Mouse (Mus musculus) stomach, embryonic 15.5 days (tissue): Measurements from ENCODE around the gene Olfr393. TPM values are rescaled to one million over a fixed set of nuclear protein-coding genes. Genes with fewer than 3 reads are reported as not detected.

Experiments
- ATAC-seq: fragments of 200-750 bp; cut with Nextera tagmentation; 2 replicates; pipeline ENCODE4 v1.8.0; 2017; ENCODE audit warnings: low read depth, moderate number of reproducible peaks, moderate TSS enrichment; ENCODE audit not compliant: insufficient read depth, low FRiP score
- H3K27ac ChIP-seq: fragments of 300-500 bp; sonication (generic); 2 replicates; pipeline ENCODE4 v1.5.1; 2015; ENCODE audit warnings: mild to moderate bottlenecking, inconsistent platforms
- H3K27me3 ChIP-seq: fragments of 300-500 bp; sonication (generic); replicated peaks from 2 replicates; pipeline ENCODE4 v1.6.1; 2015; ENCODE audit warnings: inconsistent platforms
- H3K36me3 ChIP-seq: fragments of 300-500 bp; sonication (generic); 2 replicates; pipeline ENCODE4 v1.6.1; 2015; ENCODE audit warnings: inconsistent platforms
- H3K4me1 ChIP-seq: fragments of 300-500 bp; sonication (generic); 2 replicates; pipeline ENCODE4 v1.6.1; 2015; ENCODE audit warnings: inconsistent platforms
- H3K4me2 ChIP-seq: fragments of 300-500 bp; sonication (generic); 2 replicates; pipeline ENCODE4 v1.6.1; 2015; ENCODE audit warnings: mild to moderate bottlenecking, inconsistent platforms
- H3K4me3 ChIP-seq: fragments of 300-500 bp; sonication (generic); replicated peaks from 2 replicates; pipeline ENCODE4 v1.5.1; 2015; ENCODE audit warnings: inconsistent platforms
- H3K9ac ChIP-seq: fragments of 300-500 bp; sonication (generic); 2 replicates; pipeline ENCODE4 v1.6.1; 2015; ENCODE audit warnings: inconsistent platforms
- H3K9me3 ChIP-seq: fragments of 300-500 bp; sonication (generic); 2 replicates; pipeline ENCODE4 v1.6.1; 2016; ENCODE audit warnings: inconsistent platforms
- WGBS: fragments of 180-500 bp; shearing (Covaris S2); methylation state at CpG from one replicate; pipeline ENCODE4 v1.1.7; 2015; 5-methylcytosine and 5-hydroxymethylcytosine counted together
- polyA plus RNA-seq: library from polyadenylated mRNA; unstranded; fragments of >200 nt; fragmentation: Nextera tagmentation; extraction: Ambion mirVana; gene quantifications from 2 replicates; pipeline ENCODE4 v1.2.1, GENCODE M21; 2015

Gene Olfr393
- polyA plus RNA-seq = not detected in 2 replicates

DNA sequence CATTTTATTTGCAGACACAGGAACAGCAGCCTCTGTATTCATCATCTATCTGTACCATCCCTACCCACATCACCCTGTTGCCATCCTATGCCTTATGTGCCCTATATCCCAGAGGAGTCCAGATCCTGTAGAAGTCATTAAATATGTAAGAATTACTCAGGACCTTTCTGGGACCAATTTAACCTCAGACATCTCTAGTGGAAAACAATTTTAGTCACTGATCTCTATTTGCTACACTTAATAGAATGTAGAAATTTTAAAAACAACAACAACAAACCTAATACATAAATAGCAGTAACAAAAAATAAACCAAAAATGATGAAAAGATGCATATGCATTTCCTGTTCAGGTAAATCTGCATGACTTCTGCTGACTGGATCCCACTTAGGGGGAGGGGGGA is at the start of gene Olfr393:
Gene Olfr393 (minus strand): TSS at position 101 of the 400 bp plus-strand sequence.
- no peak within 1 kb of the TSS for H3K27ac ChIP-seq
- no peak within 1 kb of the TSS for H3K4me2 ChIP-seq
- ATAC-seq = no peak
- no peak within 1 kb of the TSS for H3K4me3 ChIP-seq
- no peaks in the 10 kb centered on the region for H3K27me3 ChIP-seq
- H3K9me3 ChIP-seq = no peaks in the 10 kb centered on the region
- no peaks in the 10 kb centered on the region for H3K4me1 ChIP-seq
- H3K36me3 ChIP-seq = no peaks in the 10 kb centered on the region
- H3K9ac ChIP-seq = no peak within 1 kb of the TSS

DNA sequence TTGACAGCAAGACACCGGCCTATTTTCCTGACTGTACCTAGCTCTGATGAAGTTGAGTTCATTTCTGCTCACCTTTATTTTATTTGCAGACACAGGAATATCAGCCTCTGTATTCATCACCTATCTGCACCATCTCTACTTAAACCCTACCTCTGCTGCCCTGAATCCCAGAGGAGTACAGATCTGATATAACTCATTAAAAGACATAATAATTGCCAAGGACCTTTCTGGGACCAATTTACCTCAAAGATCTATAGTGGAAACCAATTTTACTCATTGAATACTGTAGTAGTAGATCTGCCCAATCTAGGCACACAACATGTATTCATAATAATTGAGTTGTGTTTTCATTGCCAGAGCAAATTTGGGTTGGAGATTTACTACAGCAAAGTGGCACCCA is 39.4 kb upstream of the Olfr393 start, which contains the start of gene Olfr394:
Gene Olfr394 (minus strand): TSS at position 101 of the 400 bp plus-strand sequence.
- WGBS = 75% methylated on average over 1 of the region's 1 CpGs
- no peak for ATAC-seq
- Histone ChIP-seq H3K27me3 (no peaks in the 10 kb centered on the region), H3K36me3 (no peaks in the 10 kb centered on the region), H3K9ac (no peak within 1 kb of the TSS), H3K27ac (no peak within 1 kb of the TSS), H3K9me3 (no peaks in the 10 kb centered on the region), H3K4me1 (no peaks in the 10 kb centered on the region), H3K4me2 (no peak within 1 kb of the TSS), H3K4me3 (no peak within 1 kb of the TSS)

DNA sequence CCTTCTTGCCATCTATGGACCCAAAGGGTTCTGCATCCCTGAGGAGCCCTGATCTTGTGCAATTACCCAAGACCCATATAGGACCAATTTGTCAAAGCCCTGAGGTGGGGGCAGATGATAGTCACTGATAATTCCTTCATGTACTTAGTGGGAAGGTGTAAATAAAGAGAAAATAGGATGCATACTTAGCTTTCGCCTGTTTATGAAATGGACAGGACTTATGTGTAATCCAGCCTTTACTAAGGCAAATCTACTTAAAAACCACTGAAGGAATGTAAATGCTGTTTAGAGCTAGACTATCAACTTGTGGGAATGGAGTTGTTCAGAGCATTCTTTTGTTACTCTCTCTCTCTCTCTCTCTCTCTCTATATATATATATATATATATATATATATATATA is 34.3 kb downstream of the Olfr393 start, which contains the start of gene Olfr392:
Gene Olfr392 (minus strand): TSS at position 101 of the 400 bp plus-strand sequence.
- H3K27me3 ChIP-seq = no peaks in the 10 kb centered on the region
- H3K27ac ChIP-seq = no peak within 1 kb of the TSS
- no peak within 1 kb of the TSS for H3K9ac ChIP-seq
- no peaks in the 10 kb centered on the region for H3K4me1 ChIP-seq
- no peak within 1 kb of the TSS for H3K4me2 ChIP-seq
- H3K4me3 ChIP-seq = no peak within 1 kb of the TSS
- no peaks in the 10 kb centered on the region for H3K9me3 ChIP-seq
- 81% methylated on average over 1 of the region's 1 CpGs for WGBS
- ATAC-seq = no peak
- no peaks in the 10 kb centered on the region for H3K36me3 ChIP-seq

DNA sequence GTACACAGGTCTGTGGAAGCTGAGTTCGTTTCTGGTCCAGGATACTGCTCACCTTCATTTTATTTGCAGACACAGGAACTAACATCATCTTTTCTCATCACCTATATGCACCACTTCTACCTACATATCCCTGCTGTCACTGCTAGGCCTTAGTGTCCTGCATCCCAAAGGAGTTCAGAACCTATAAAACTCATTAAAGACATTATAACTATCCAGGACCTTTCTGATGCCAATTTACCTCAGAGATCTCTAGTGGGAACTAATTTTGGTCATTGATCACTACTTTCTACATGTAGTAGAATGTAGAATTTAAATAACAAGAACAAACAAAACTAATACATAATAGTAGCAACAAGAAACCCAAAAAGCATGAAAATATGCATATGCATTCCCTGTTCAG is 48.3 kb downstream of the Olfr393 start, which contains the start of gene Olfr391-ps:
Gene Olfr391-ps (minus strand): TSS at position 101 of the 400 bp plus-strand sequence.
- no peak for ATAC-seq
- Histone ChIP-seq H3K9ac (no peak within 1 kb of the TSS), H3K4me3 (no peak within 1 kb of the TSS), H3K4me2 (no peak within 1 kb of the TSS), H3K9me3 (no peaks in the 10 kb centered on the region), H3K27ac (no peak within 1 kb of the TSS), H3K4me1 (no peaks in the 10 kb centered on the region), H3K27me3 (no peaks in the 10 kb centered on the region), H3K36me3 (no peaks in the 10 kb centered on the region)
- WGBS = 32% methylated on average over 1 of the region's 1 CpGs

Other genes starting within 250 kb of the Olfr393 start
- not detected in 2 replicates for gene Zfp735, start 162.7 kb downstream of the Olfr393 start, polyA plus RNA-seq
- not detected in 2 replicates for gene Olfr389, start 70.7 kb downstream of the Olfr393 start, polyA plus RNA-seq
- gene Olfr390, start 68.5 kb downstream of the Olfr393 start, polyA plus RNA-seq = not detected in 2 replicates
- gene Olfr391-ps, start 48.4 kb downstream of the Olfr393 start, polyA plus RNA-seq = not detected in 2 replicates
- not detected in 2 replicates for gene Olfr392, start 34.4 kb downstream of the Olfr393 start, polyA plus RNA-seq
- gene Olfr394, start 39.3 kb upstream of the Olfr393 start, polyA plus RNA-seq = not detected in 2 replicates
- not detected in 2 replicates for gene Olfr395, start 57.8 kb upstream of the Olfr393 start, polyA plus RNA-seq
- not detected in 2 replicates for gene Olfr23, start 85.2 kb upstream of the Olfr393 start, polyA plus RNA-seq
- gene Olfr397, start 109.4 kb upstream of the Olfr393 start, polyA plus RNA-seq = not detected in 2 replicates
- not detected in 2 replicates for gene Olfr398, start 139.0 kb upstream of the Olfr393 start, polyA plus RNA-seq
- gene Olfr139, start 205.1 kb upstream of the Olfr393 start, polyA plus RNA-seq = not detected in 2 replicates
- gene Olfr399, start 205.2 kb upstream of the Olfr393 start, polyA plus RNA-seq = not detected in 2 replicates
- gene Zfp616, start 218.5 kb upstream of the Olfr393 start, polyA plus RNA-seq = not detected in 2 replicates